Mouse (Mus musculus) G1E (cell line): Measurements from ENCODE around the gene Fads2. TPM values are rescaled to one million over a fixed set of nuclear protein-coding genes. Genes with fewer than 3 reads are reported as not detected.

ENCODE experiments used
- ATAC-seq: 2 replicates; pipeline ENCODE4 v1.8.0; 2016; ENCODE audit warnings: mild to moderate bottlenecking; ENCODE audit not compliant: insufficient number of reproducible peaks, poor library complexity, low FRiP score, severe bottlenecking; ENCODE audit errors: extremely low read depth
- DNase-seq: peaks from one replicate; pipeline ENCODE4 v3.0.0; 2012; ENCODE audit warnings: low spot score
- H3K27me3 ChIP-seq: 2 replicates; pipeline ENCODE4 v1.6.1; 2012; ENCODE audit warnings: mild to moderate bottlenecking, low read length, inconsistent platforms; ENCODE audit not compliant: insufficient read depth
- H3K36me3 ChIP-seq: replicated peaks from 2 replicates; pipeline ENCODE3; 2012; ENCODE audit warnings: mild to moderate bottlenecking, inconsistent platforms
- H3K4me1 ChIP-seq: 2 replicates; pipeline ENCODE4 v1.6.1; 2012; ENCODE audit warnings: low read depth, low read length, inconsistent platforms, mixed read lengths; ENCODE audit not compliant: insufficient read depth
- H3K4me3 ChIP-seq: 2 replicates; pipeline ENCODE4 v1.5.1; 2012; ENCODE audit warnings: low read depth, mild to moderate bottlenecking, inconsistent platforms, low read length, moderate library complexity, mixed read lengths
- H3K9me3 ChIP-seq: replicated peaks from 2 replicates; pipeline ENCODE4 v1.6.1; 2012; ENCODE audit warnings: inconsistent platforms
- CTCF ChIP-seq: IDR thresholded peaks from 2 replicates; pipeline ENCODE4 v1.5.1; 2012; ENCODE audit warnings: low read depth, low read length, inconsistent platforms, mixed read lengths
- GATA1 ChIP-seq: IDR thresholded peaks from 2 replicates; pipeline ENCODE4 v1.6.1; 2012; ENCODE audit warnings: borderline replicate concordance, low read length, inconsistent platforms, mixed read lengths
- GATA2 ChIP-seq: IDR thresholded peaks from 2 replicates; pipeline ENCODE4 v1.6.1; 2012; ENCODE audit warnings: low read depth, low read length, inconsistent platforms, borderline replicate concordance
- POLR2AphosphoS5 ChIP-seq: IDR thresholded peaks from 2 replicates; pipeline ENCODE4 v1.6.1; 2012; ENCODE audit warnings: low read depth, low read length, inconsistent platforms; ENCODE audit not compliant: insufficient replicate concordance
- TAL1 ChIP-seq: conservative IDR thresholded peaks from 2 replicates; pipeline ENCODE4 v1.6.1; 2012; ENCODE audit warnings: low read depth, low read length, inconsistent platforms, mixed read lengths
- polyA plus RNA-seq: library from polyadenylated mRNA; stranded (reverse); fragments of >175 nt; gene quantifications from 2 replicates; pipeline ENCODE4 v1.2.3, GENCODE M21; 2012
- total RNA-seq, 2 experiments: library from RNA; stranded (forward) in 1 of 2; stranded (reverse) in 1 of 2; fragments of 200-1000 nt in 1 of 2; fragments of >200 nt in 1 of 2; fragmentation: Nextera tagmentation in 1 of 2; gene quantifications; 2 replicates each; pipeline ENCODE4 v1.2.3; 2014 to 2017

Gene Fads2
- total and polyA plus RNA-seq, 3 experiments: 182 to 275 (median 226) TPM

GRCm38 (mm10) chr19:10029746-10030145, 71.8 kb downstream of the Fads2 start:
- Histone ChIP-seq H3K36me3 (peaks cover 66% of the 10 kb centered on the region), H3K9me3 (no peaks in the 10 kb centered on the region), H3K27me3 (no peaks in the 10 kb centered on the region), H3K4me1 (peaks cover 25% of the 10 kb centered on the region), H3K4me3 (no peak overlapping the region)
- DNase-seq (no peak), ATAC-seq (no peak)
- no peak for TF ChIP-seq TAL1
- TF ChIP-seq POLR2AphosphoS5: no peak
- no peak for TF ChIP-seq GATA1
- TF ChIP-seq GATA2: no peak
- TF ChIP-seq CTCF: no peak

GRCm38 (mm10) chr19:10025169-10025875, 76.2 kb downstream of the Fads2 start:
- DNase-seq (no peak), ATAC-seq (no peak)
- peaks cover 39% of the 10 kb centered on the region for H3K36me3 ChIP-seq
- H3K4me3 ChIP-seq: no peak overlapping the region; the same call in 1 of the 2 replicates
- H3K27me3 ChIP-seq: no peaks in the 10 kb centered on the region
- no peaks in the 10 kb centered on the region for H3K9me3 ChIP-seq
- H3K4me1 ChIP-seq: peaks cover 49% of the 10 kb centered on the region
- TF ChIP-seq CTCF: no peak
- no peak for TF ChIP-seq GATA2
- no peak for TF ChIP-seq GATA1
- no peak for TF ChIP-seq POLR2AphosphoS5
- TF ChIP-seq TAL1: no peak

GRCm38 (mm10) chr19:10023304-10023758, 78.2 kb downstream of the Fads2 start:
- no peaks in the 10 kb centered on the region for H3K9me3 ChIP-seq
- no peak for ATAC-seq
- H3K4me3 ChIP-seq: no peak overlapping the region
- peaks cover 30% of the 10 kb centered on the region for H3K36me3 ChIP-seq
- DNase-seq: no peak
- peaks cover 67% of the 10 kb centered on the region for H3K4me1 ChIP-seq
- no peaks in the 10 kb centered on the region for H3K27me3 ChIP-seq
- TF ChIP-seq TAL1: no peak
- no peak for TF ChIP-seq GATA1
- TF ChIP-seq GATA2: no peak
- TF ChIP-seq POLR2AphosphoS5: no peak
- TF ChIP-seq CTCF: no peak

- H3K36me3 ChIP-seq: peaks cover 23% of the 10 kb centered on the region
- TF ChIP-seq GATA2 (no peak), POLR2AphosphoS5 (no peak), GATA1 (no peak)
- H3K4me1 ChIP-seq: peaks cover 74% of the 10 kb centered on the region
- ATAC-seq: no peak
- H3K4me3 ChIP-seq: no peak overlapping the region
- no peaks in the 10 kb centered on the region for H3K9me3 ChIP-seq
- no peaks in the 10 kb centered on the region for H3K27me3 ChIP-seq
- no peak for DNase-seq
These were observed 78.9 kb downstream of the Fads2 start for GRCm38 (mm10) chr19:10022414-10023303.

- H3K4me3 ChIP-seq: no peak overlapping the region
These were observed 79.6 kb downstream of the Fads2 start for GRCm38 (mm10) chr19:10021981-10022380.

More at GRCm38 (mm10) chr19:10021981-10022380, 79.6 kb downstream of the Fads2 start:
- no peak for ATAC-seq
- Histone ChIP-seq H3K4me1 (peaks cover 80% of the 10 kb centered on the region), H3K9me3 (no peaks in the 10 kb centered on the region), H3K36me3 (peaks cover 17% of the 10 kb centered on the region), H3K27me3 (no peaks in the 10 kb centered on the region)
- TF ChIP-seq POLR2AphosphoS5 (no peak), GATA1 (no peak), GATA2 (no peak), CTCF (no peak), TAL1 (no peak)
- no peak for DNase-seq
